Mouse (Mus musculus) layer of hippocampus, adult 9-10 months (tissue): ENCODE measurements around the gene Anxa9.
A peak's percentile ranks its signal among the peaks of the same experiment; 100 is the strongest.

ENCODE experiments used
- DNase-seq: peaks from one replicate; pipeline ENCODE4 v3.0.0; 2022; ENCODE audit warnings: low spot score

Anxa9 gene

DNA sequence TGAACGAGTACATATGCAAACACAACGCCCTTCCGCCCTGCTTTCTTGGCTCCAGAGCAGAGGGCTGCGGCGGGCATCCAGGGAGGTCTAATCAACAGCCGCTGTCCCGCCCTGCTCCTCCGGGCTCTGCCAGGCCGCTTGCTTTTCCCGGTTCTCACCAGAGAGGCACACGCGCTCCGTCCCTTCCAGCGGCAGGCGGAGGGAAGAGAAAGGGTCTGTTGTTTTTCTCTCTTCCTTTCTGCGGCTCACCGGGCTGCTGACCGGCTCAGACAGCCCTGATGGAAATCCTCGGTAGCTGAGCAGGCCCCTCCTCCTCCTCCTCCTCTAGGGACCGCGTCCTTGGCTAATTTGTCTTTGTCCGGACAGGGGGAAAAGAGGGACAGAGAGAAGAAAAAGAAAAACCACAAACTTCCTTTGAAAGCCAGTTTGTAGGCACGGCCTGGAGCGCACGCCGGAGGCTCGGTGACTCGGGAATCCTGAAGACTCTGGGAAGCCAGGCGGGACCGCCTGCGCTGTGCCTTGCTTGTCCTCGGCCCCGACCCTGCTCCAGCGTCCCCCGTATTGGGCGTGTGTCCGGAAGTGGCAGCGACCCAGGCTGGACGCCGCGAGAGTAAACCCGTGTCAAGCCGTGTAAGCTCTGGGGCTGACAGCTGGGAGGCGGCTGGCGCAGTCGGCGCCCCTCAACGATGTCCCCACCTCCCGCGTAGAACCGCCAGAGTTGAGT, 23.9 kb downstream of the Anxa9 start:
- DNase-seq = no peak

DNA sequence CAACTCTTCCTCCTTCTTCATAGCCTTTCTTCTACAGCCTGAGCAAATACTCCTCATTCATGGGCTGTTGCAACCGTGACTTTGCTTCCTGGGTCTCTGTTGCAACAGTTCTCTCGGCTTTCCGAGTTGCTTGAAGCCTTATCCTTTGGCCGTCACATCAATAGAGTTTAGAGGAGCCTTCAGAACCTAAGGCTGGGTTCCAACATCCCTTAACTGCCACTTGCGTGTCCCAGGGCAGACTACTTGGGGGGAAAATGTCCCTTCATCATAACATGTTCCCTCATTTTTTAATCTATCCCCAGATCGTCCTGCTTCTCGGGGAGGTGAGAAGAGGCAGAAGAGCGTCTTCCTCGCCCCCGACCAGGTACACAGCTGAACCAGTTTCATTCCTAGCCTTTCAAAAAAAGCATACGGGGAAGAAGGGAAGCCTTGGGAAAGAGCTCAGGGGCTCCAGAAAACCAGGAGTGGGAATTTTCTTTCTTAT, 24.6 kb downstream of the Anxa9 start:
- no peak for DNase-seq

- peak; percentile 92 for DNase-seq
Measured at GRCm38 (mm10) chr3:95281216-95282126, 25.5 kb downstream of the Anxa9 start, which contains the start of the genes Mindy1 and Prune1. Mindy1 (plus strand) TSS chr3:95281345. Prune1 (minus strand) TSS chr3:95282076.

- no peak for DNase-seq
Measured at GRCm38 (mm10) chr3:95280747-95281146, 26.2 kb downstream of the Anxa9 start.

DNA sequence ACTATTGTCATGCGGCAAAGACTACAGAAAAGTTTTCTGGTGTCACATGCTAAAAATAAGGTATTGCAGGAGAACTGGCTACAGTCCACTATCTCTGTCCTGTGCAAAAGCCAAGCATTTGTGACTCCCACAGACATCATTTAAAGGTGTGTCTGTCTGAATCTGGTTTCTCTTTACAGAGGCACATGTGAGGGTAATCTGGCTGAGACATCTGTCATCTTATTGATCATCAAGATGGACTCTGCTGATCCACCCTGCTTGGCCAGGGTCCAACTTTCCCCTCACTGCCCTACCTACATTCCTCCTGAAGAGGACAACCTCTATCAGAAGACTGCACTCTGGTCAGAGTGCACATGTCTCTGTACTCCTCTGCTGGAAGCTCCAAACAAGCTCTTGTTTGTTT, 29.8 kb downstream of the Anxa9 start:
- no peak for DNase-seq

- DNase-seq = no peak
Measured at GRCm38 (mm10) chr3:95276428-95276934, 30.5 kb downstream of the Anxa9 start.

DNA sequence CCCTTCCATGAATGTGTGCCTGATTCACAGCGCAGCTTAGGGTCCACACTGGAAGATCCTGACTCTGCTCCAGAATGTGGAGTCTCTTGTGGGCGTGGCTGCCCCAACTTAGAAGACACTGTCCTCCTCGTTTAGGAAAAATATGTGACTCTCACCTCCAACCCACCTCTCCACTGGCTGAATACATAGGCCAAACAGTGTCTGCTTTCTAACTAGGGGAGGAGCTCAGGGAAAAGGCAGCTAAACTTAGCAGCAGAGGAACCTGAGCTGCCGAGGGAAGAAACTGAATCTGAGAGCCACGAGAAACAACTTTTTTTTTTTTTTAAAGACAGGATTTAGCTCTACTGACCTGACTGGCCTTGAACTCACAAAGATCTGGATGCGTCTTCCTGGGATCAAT, 31.8 kb downstream of the Anxa9 start:
- no peak for DNase-seq

GRCm38 (mm10) chr3:95274453-95274852, 32.5 kb downstream of the Anxa9 start:
- no peak for DNase-seq

DNA sequence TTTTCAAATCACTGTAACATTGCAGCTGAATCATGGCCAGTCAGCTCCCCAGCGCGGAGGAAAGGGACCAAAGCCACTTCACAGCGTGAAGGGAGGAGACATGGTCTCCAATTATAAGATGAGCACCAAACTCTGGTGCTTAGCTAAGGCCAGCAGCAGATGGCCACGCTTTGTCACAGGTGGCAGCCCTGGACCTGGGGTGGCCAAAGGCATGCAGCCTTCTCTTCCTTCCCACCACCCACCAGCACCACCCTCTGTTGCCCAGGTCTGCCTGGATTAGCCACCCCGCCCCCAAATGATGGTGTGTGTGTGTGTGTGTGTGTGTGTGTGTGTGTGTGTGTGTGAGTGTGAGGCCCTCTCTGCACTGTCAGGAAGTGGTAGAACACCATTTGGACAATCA, 33.5 kb downstream of the Anxa9 start:
- no peak for DNase-seq

DNA sequence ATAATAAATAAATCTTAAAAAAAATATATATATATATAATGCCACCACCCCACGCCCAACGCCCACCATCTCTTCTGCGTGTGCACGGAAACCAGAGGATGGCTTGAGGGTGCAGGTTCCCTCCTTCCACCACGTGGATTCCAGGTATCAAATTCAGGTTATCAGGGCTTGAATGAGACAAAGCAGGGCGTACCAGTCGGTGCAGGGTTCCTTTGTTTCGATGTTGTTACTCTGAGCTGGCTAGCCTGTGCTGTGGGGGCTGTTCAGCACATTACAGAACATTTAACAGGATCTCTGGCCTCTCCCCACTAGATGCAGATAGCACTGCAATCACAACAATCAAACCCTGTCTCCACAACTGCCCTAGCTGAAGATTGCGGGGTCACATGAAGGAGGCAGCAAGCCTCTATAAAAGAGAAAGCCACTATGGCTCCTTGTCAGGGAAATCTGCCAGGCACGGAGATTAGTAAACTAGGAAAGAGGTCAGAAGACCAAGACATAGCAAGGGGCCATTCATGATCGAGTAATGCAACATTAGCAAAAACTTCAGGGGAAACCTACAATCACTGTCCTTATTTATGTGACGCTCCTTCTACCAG, 36.1 kb downstream of the Anxa9 start:
- DNase-seq = no peak

DNA sequence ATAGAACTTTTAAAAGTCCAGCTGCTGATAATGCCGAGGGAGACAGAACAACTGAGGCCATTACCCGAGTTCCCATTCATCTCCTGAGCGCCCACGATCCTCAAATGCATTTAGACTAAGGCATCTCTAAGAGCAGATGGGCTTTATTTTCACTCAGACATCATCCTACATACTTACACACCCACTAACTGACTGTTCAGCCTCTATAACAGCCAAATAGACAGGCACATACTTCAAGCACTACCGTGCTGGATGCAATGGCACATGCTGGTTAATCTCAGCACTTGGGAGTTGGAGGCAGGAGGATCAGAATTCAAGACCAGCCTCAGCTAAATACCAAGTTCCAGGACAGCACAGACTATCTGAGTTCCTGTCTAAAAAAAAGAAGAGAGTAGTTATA, 37.2 kb downstream of the Anxa9 start:
- DNase-seq = no peak

DNA sequence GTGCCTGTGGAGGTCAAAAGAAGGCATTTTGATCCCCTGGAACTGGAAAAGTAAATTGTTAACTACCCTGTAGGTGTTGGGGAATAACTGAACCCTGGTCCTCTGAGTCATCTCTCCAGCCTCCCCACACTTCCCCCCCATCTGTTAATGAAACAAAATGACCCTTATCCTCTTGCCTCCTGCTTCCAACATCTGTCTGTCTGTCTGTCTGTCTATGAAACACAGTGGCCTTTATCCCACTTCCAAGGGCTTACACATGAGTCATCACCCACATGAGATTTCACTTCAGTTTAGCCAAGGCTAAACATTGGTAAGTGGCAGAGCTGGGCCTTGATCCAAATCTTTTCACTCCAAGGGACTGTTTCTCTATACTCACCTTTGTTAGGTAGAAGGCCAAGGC, 39.1 kb downstream of the Anxa9 start:
- DNase-seq = no peak

- no peak for DNase-seq
Measured at GRCm38 (mm10) chr3:95266052-95266451, 40.9 kb downstream of the Anxa9 start.

DNA sequence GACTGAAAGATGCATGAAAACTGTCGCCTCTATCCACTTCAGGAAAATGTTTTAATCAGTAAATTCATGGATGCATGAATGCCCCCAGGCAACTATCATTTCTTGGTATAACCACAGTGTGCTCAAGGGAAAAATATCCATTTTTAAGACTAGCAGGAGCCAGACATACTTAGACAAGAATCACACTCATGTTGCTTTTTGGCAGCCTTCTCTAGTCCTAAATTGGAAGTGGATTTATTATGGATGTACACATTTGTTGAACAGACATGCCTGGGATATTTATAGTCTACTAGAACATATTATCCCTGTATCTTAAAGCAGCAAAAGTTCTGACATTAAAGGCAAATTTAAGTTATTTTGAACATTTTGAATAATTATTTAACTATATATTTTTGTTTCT, 42.3 kb downstream of the Anxa9 start:
- DNase-seq = no peak

DNA sequence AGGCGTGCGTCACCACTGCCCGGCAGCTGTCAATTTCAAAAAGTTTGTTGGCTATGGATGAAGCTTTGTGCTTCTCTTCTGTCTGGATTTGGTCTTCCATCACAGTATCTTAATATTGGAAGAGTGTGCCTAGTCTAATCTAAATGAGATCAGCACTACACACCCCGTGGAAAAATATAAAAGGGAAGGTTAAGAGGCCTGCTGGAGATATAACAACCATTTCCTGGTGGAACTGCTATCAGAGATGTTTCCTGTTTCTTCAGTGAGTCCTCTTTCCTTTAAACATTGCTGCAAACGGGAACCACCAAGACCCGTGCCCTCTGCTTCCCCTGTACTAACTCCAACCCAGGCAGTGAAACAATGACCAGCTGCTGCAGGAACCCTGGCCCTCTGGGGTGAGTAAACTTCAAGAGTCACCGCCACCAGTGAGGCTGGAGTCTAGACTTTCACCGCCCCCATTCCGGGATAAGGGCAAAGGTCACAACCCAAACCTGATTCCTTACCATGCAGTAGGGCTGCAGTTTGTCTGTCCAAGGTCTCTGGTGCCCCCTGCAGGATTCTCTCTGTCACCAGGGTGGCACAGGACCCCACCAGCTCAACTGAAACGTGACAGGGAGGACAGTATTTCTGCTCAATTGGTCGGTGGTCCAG, 43.8 kb downstream of the Anxa9 start:
- DNase-seq = no peak

DNA sequence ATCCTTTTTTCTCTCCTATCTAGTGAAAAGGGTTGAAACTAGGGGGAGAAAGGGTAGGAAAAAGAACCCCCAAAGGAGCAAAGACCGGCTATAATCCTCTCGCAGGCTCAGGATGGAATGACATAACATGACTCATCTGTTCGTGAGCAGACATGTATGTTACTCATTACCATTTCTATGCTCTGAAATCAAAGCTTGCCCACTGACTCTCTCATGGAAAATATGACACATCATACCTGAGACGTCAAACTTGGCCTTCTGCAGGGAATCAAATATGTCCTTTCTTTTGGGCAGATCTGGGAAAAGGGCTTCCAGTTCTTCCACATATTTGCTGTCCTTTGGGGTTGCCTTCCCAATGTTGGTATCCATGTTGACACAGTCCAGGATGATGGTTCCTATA, 45.0 kb downstream of the Anxa9 start:
- DNase-seq = no peak

DNA sequence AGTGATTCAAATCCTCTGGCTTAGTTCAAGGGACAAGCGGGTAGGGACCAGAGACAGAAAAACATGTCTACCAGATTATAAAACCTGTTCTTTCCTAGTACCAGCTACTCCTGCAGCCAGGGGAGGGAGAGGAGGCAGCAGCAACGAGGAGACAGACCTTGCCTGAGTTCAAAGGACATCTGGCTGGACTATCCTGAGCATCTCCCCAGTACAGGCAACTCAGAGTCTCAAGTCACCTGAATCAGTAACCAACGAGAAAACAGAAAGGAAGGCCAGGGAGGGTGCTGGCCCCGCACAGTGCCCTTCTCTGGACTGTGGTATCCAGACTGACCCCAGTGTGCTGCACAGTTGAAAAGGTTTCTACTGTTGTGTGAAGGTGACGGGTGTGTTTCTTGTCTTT, 50.0 kb downstream of the Anxa9 start:
- no peak for DNase-seq

DNA sequence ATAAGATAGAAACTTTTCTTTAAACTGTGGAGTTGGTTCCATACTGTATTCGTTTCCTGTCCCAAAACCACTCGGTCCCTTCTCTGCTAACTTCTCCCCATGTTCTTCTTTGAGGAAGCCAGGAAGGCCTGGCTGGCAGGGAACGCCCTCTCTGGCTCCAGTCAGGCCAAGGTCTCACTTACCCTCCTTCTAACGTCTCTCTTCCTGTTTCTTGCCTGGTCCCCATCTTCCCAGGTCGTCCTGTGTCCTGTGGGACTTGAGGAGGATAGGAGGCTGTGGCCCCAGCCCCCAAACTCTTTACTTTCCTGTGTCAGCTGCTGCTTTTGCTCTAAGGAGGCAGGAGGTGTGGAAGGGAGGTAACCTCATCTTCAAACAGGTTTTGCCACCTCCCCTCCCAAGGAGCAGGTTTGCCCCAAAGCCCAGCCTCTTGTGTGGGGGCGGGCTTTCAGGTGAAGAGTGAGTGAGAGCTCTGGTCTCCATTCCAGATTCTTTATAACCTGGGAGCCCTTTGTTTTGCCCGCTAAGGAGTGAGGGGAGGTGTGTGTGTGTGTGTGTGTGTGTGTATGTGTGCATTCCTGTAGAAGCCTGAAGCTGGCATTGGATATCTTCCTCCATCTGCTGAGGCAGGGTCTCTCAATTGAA, 56.1 kb downstream of the Anxa9 start, which contains the start of gene Bnipl:
Gene Bnipl (minus strand): TSS at position 411 of the 642 bp plus-strand sequence.
- no peak for DNase-seq

DNA sequence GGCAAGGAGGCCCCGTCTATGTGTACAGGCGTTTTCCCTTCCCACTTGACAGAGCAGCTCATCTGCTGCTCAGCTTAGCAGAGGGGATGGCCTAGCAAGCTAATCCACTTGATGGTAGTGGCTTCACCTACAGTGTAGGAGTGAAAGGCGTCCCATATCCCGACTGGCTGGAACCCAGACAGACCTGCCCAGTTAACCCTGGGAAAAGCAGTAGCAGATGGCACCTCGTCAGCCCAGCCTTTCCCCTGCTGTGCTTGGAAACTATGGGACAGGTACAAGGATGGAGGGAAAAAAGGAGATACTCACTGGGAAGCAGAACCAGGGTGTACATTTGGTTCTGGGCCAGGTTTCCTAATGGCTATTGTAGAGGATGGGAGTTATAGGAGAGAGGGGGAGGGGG, 56.6 kb downstream of the Anxa9 start:
- DNase-seq = no peak

GRCm38 (mm10) chr3:95247660-95248336, 59.2 kb downstream of the Anxa9 start:
- no peak for DNase-seq
